Mouse (Mus musculus): ENCODE measurements around the gene Map3k15. TPM values are rescaled to one million over a fixed set of nuclear protein-coding genes. Genes with fewer than 3 reads are reported as not detected.

Map3k15 gene
- total RNA-seq (2021) = under 1 TPM; 0.19 to 0.20 TPM
- long read RNA-seq, experiment 1 = 0 reads
- long read RNA-seq, experiment 2 = 0 reads

GRCm38 (mm10) chrX:159988002-159988960, at the start of gene Map3k15:
Gene Map3k15 (plus strand): TSS chrX:159988433.
- intact Hi-C loops (cut with DNase I) = loop anchor here (2.0 kb wide), 1 partner anchor 129 kb away; no protein-coding TSS in a partner anchor
- DNase-seq = peak; percentile 61 to 71

- intact Hi-C loops (cut with DNase I) = no loop called here
These were observed 45.7 kb upstream of the Map3k15 start for GRCm38 (mm10) chrX:159942569-159942968.

GRCm38 (mm10) chrX:159943586-159943985, 44.6 kb upstream of the Map3k15 start:
- DNase-seq = no peak
- intact Hi-C loops (cut with DNase I) = no loop called here

More at GRCm38 (mm10) chrX:159942569-159942968, 45.7 kb upstream of the Map3k15 start:
- peak; percentile 19 to 52 for DNase-seq

- DNase-seq = no peak
- intact Hi-C loops (cut with DNase I) = no loop called here
These were observed 34.4 kb upstream of the Map3k15 start for GRCm38 (mm10) chrX:159953546-159954429.

- DNase-seq = no peak
- intact Hi-C loops (cut with DNase I) = no loop called here
These were observed 33.8 kb upstream of the Map3k15 start for GRCm38 (mm10) chrX:159954430-159954779.

GRCm38 (mm10) chrX:159955433-159955832, 32.8 kb upstream of the Map3k15 start:
- intact Hi-C loops (cut with DNase I) = no loop called here
- no peak for DNase-seq

- DNase-seq = no peak
- intact Hi-C loops (cut with DNase I) = loop anchor here (5.0 to 10.0 kb wide), 2 partner anchors 209 to 427 kb away; no protein-coding TSS in a partner anchor
These were observed 26.8 kb upstream of the Map3k15 start for GRCm38 (mm10) chrX:159961385-159961784.

GRCm38 (mm10) chrX:159963273-159963672, 25.0 kb upstream of the Map3k15 start:
- intact Hi-C loops (cut with DNase I) = loop anchor here (2.0 to 10.0 kb wide), 3 partner anchors 211 to 428 kb away; partner anchors contain the start of gene Sh3kbp1
- peak; percentile 23 to 72 for DNase-seq

- intact Hi-C loops (cut with DNase I) = loop anchor here (2.0 to 10.0 kb wide), 3 partner anchors 212 to 429 kb away; partner anchors contain the start of gene Sh3kbp1
- peak in 1 of 2 experiments; percentile 16 for DNase-seq
These were observed 24.3 kb upstream of the Map3k15 start for GRCm38 (mm10) chrX:159963925-159964324.

GRCm38 (mm10) chrX:159969025-159969424, 19.2 kb upstream of the Map3k15 start:
- no peak for DNase-seq
- intact Hi-C loops (cut with DNase I) = loop anchor here (10.0 kb wide), 1 partner anchor 434 kb away; no protein-coding TSS in a partner anchor

- no peak for DNase-seq
- intact Hi-C loops (cut with DNase I) = loop anchor here (5.0 kb wide), 1 partner anchor 146 kb away; no protein-coding TSS in a partner anchor
These were observed 17.0 kb upstream of the Map3k15 start for GRCm38 (mm10) chrX:159971091-159971779.

GRCm38 (mm10) chrX:159973730-159974129, 14.5 kb upstream of the Map3k15 start:
- DNase-seq = peak in 1 of 2 experiments; percentile 18
- intact Hi-C loops (cut with DNase I) = loop anchor here (5.0 kb wide), 1 partner anchor 144 kb away; no protein-coding TSS in a partner anchor

GRCm38 (mm10) chrX:159976243-159976642, 12.0 kb upstream of the Map3k15 start:
- intact Hi-C loops (cut with DNase I) = no loop called here
- no peak for DNase-seq

- no peak for DNase-seq
- intact Hi-C loops (cut with DNase I) = no loop called here
These were observed 7.6 kb downstream of the Map3k15 start for GRCm38 (mm10) chrX:159995808-159996207.

GRCm38 (mm10) chrX:160053306-160053705, 65.1 kb downstream of the Map3k15 start:
- no peak for DNase-seq
- intact Hi-C loops (cut with DNase I) = no loop called here

- intact Hi-C loops (cut with DNase I) = no loop called here
- no peak for DNase-seq
These were observed 66.4 kb downstream of the Map3k15 start for GRCm38 (mm10) chrX:160054643-160055042.

- intact Hi-C loops (cut with DNase I) = no loop called here
- no peak for DNase-seq
These were observed 103.7 kb downstream of the Map3k15 start for GRCm38 (mm10) chrX:160091973-160092372.

GRCm38 (mm10) chrX:160107817-160108216, 119.6 kb downstream of the Map3k15 start:
- no peak for DNase-seq
- intact Hi-C loops (cut with DNase I) = no loop called here

- intact Hi-C loops (cut with DNase I) = loop anchor here (10.0 kb wide), 1 partner anchor 579 kb away; no protein-coding TSS in a partner anchor
- DNase-seq = no peak
These were observed 125.5 kb downstream of the Map3k15 start for GRCm38 (mm10) chrX:160113777-160114176.

Measured in heart, postnatal 14 days (tissue).